Mouse (Mus musculus) ovary, adult 18-20 months (tissue): ENCODE results near the gene Zbtb16.
A peak's percentile ranks its signal among the peaks of the same experiment; 100 is the strongest.

Source experiments
- DNase-seq: peaks from one replicate; pipeline ENCODE4 v3.0.0; 2022; ENCODE audit warnings: low spot score, mixed read lengths

The Zbtb16 gene

DNA sequence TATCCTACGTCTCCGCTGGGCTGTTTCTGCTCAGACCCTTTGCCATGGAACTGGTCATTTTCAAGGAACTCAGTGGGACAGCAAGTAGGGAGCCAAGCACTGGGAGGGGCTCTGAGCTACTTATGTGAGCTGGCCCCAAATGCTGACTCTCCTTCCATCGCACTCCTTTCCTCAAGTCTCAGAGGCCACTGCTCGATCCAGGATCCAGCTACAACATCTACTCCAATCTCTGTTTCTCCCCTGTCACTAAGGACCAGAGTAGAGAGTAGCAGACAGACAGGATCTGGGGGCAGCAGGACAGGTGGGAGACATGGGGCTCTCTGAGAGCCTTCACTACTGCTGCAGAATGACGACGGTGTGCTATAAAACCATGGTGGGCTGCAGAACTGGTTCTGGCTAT is 91.6 kb downstream of the Zbtb16 start:
- no peak for DNase-seq

DNA sequence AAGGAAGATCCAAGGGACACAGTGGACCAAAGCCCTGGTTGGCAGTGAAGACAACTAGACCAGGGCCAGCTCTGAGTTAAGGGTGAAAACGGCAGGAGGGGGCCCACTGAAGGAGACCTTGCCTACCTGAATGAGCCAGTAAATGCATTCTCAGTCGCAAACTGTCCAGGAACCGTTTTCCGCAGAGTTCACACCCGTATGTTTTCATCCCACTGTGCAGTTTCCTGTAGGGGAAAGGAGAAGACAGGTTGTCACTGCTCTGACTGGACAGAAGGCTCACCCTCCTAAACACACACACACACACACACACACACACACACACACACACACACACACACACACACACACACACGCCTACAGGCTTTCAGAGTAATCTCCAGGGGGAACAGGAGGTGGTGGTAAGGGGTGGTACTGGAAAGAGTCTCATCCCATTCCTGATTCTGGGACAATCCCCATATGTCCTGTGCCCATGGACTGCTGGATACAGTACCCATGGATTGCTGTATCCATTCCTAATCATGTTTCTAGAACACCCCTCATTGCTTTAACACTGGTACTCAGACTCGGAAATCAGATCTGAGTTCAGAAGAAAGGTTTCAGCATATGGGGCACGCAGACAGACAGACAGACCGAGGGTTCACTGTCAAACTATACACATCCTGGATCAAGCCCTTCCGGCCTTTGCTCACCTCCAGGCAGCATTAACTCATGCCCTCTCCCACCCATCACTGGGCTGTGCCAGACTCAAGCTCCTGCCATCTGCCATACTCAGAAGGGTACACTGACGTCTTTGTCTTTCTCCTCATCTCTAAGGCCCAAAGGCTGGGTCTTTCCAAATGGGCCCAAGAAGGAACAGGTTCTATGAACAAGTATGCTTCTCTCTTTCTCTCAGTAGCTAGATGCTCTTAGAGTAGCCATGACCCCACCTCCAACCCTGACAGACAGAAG is 92.4 kb downstream of the Zbtb16 start:
- no peak for DNase-seq

DNA sequence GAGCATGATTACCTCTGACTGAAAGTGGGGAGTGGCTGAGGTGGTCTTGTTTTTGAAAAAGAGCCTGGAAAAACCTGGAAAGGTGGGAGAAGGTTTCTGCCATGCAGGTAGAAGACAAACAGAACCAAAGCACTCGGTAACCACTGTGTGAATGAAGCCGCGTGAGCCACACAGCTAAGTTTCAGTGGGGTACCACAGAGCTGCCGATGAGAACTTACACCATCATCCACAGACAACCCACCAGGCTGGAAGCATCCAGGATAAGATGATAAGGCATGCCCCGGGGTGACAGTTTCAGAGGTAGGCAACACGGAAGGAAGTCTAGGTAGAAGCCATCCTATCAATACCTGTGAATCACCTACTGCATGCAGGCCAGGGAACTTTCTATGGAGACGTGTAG is 93.9 kb downstream of the Zbtb16 start:
- no peak for DNase-seq

DNA sequence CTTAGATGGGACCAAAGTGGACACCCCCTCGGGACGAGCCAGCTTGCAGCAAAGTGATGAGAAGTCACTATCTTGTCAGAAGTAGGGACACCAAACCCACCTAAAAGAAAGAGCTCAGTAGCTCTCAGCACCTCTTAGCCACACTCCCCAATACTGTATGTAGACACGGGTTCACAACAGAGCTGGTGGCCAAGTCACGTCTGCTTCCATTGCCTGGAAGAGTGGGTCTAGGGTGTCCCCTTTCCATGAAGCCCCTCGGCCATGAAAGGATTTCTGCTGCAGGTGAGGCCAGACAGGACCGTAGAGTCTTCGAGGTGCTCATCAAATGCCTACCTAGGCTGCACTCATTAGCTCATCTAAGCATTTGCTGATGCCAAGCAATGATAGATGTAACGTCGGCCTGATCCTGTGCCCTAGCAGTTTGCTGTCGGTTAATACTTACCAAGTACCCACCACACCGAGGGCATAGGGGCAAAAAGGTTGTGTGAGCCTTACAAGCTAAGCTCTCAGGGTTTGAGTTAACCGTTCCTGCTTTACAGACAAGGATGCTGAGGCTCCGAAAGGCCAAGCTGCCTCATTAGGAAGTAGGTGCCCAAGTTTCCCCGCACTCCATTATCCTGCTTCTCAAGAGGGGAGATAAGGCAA is 94.5 kb downstream of the Zbtb16 start:
- no peak for DNase-seq

DNA sequence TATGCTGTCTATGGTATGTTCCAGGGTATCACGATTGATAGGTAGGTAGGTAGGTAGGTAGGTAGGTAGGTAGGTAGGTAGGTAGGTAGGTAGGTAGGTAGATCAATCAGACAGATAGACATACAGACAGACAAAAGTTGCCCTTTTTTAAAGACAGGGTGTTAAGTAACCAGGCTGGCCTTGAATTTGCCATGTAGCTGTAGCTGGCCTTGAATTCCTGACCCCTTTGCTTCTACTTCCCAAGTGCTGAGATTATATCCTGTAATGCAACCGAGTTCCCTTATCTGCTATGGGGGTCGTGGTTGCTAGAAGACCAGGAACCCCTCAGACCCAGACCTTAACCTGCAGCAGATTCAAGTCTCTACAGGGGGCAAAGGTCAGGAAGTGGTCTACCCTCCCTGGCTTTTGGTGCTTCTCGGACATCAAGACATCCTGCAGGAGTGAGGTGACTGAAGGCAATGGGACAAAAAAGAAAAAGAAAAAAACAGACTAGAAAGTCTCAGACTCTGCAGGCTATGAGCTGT is 95.2 kb downstream of the Zbtb16 start:
- DNase-seq = no peak

DNA sequence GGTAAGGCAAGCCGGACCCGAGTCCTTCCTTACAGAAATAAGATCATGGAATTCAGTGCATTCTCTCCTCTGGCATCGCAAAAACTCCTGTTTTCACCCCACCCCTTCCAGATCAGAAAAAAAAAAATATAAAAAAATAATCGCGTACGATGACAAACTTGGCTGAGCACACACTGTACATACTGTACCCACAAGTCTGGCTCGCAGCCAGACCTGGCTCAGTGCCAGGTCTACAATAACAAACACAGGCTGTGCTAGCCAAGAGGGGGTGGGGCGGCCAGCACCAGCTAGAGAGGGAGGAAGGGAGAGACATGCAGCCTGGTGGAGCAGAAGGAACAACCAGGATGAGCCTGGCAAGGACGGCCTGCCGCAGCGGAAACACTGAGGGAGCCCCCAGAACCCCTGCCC is 95.9 kb downstream of the Zbtb16 start:
- peak; percentile 95 for DNase-seq

DNA sequence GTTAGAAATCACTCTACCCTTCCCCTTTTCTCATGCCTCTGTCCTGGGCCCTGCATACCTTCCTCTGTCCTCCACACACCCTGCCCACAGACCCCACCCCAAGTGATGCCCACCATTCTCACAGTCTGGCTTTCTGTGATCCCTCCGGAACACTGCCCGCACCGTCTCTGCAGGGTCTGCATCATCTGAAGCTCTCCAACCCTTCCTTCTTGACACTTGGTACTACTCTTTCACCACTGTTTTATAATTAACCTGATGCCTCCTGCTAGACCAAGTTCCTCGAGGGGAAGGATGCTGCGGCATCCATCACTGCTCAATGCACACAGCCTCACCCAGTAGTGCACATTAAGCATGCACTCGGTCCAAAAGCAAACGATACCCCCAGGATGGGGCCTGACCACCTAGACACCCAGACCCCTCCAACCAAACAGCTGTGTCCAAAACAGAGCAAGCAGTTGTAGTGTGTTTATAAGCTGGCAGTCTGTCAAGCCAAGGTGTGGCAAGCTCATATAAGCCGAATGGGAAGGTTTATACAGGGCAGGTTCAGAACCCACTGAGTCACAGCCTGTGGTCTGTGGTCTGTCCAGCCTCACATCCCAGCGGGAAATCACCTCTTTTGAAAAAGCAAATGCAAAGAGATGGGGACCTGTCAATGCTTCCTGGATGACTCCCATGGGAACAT is 97.1 kb downstream of the Zbtb16 start:
- no peak for DNase-seq

DNA sequence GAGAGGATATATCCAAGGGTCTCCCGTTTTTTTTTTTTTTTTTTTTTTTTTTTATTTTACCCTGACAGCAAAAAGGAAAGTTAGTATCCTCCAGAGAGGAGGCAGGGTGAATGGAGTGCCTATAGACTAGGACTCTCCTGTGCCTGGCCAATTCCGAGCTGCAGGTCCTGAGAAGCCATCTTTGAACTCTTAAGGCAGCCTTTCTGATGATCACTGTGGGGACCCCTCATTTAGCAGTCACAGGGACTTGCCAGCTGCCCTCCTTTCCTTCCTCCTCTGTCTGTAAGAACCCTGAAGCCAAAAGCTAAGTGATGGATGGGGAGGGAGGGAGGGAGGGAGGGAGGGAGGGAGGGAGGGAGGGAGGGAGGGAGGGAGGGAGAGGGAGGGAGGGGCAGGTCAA is 98.1 kb downstream of the Zbtb16 start:
- DNase-seq = no peak

DNA sequence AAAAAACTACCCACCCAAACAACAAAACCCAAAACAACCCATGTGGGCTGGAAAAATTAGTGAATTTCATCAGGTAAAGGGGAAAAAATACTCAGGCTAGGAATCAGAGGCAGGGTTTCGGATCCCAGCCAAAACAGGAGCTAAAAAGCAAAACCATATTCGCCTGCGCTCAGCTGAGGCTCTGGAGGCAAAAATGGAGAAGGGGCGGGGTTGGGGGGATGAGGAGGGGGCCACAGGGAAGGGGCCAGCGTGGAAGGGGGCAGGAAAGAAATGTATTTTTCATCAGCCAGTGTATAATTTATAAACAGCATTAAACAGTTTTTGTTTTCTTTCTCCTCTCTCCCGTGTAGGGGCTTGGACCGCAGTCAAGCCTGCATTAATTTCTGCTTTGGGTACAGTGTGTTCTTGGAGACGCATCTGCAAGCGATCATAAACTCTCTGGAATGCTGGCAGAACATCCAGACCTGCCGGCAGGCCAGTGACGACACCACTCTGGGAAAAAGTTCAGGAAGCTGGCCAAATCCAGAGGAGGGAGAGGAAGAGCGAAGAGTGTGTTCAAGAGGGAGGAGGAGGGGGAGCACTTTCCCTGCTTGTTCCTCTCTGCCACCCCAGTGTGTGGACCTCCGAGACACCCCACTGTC is 98.7 kb downstream of the Zbtb16 start:
- DNase-seq = peak; percentile 90

DNA sequence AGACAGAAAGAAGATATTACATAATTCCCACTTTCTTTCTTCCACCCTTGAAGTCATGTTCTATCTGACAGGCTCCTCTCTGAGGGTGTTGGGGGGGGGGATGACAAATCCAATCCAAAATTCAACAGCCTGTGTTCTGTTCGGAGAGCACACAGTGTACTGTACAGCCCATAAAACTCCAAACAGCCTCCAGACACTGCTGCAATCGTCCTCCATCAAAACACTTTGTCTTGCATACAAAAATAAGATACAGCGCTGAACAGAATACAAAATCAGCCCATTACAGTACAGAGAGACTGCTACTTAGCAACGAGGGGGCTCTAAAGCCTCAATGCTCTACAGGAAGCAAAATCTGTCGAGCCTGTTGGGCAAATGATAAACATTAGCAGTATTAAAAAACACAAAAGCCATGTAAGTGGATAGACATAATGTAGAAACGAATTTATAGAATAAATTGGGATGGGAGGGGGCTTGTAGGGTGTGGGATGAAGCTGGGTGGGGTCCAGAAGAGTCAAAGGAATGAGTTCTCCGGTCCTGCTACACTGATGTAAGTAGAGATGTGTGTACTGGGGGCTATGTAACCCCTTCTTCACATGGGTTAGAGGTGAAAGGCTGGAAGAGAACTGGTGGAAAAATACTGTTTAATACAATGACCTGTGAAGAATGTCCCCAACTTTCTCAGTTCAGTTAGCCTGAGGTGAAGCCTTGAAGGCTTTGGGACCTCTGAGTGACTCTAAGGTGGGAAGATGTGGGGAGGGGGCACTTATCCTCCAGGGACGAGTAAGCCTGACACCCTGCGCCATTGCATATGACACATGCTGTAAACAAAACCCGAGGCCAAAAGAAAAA is 99.4 kb downstream of the Zbtb16 start:
- DNase-seq = no peak

DNA sequence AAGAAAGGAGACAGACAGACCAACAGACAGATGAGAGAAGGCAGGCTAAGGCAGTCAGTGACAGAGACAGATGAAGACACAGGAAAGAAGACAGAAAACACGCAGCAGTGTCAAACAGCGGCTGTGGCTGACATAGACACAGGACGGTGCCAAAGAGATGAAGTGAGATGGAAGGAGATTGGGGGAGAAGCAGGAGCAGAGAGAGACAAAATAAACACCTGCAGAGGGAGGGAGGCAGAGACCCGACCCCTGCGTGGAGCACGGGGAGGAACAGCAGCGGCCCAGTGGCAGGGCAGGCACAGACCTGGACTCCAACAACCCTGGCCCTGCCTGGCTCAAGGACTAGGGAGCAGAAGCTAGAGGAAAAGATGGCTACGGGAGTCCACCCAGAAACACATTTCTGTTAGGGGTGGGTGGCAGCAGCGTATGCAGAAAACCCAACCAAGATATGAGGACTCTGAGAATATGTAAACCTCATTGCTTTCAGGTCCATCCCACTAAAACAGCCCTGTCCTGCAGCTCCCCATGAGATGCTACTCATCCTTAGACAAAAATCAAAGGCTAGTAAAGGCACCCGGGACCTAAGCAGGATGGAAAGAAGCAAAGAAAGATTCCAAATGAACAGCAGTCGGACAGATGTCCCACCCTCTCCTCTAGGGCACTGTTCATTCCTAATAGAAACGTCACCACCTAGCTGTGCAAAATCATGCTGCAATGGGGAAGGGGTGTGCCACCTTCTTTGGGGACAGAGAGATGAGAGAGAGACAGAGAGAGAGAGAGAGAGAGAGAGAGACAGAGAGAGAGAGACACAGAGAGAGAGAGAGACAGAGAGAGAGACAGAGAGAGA is 100.3 kb downstream of the Zbtb16 start:
- DNase-seq = no peak

DNA sequence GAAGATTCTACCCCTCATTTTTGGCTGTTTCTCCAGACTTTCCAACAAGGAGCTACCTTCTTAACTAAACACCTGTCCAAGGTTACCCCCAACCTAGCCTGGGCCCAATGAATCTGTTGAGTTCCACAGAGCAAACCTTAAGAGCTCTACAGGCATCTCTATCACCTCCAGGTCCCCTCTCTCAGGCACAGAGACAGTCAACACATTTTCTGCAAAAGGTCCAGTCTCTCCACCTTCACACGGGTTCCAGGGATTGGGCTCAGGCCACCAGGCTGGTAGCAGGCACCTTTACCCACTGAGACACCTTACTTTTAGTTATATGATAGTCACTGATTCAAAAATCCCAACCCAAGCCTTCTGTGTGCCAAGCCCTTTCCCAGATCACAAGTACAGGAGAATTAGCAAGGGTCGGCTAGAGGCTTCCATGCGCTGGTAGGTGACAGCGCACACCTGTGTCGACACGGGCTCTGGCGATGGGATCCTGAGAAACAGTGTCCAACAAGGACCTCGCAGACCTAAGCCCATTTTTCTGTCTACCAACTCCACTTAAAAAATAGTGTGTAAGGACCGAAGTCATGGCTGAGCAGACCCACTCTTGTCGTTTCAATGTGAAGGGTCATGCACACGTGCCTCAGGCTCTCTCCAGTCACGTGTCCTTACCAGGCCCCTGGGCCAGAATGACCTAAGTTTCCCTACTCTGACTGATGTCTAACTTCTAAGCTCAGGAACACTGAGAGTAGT is 101.1 kb downstream of the Zbtb16 start:
- DNase-seq = no peak

DNA sequence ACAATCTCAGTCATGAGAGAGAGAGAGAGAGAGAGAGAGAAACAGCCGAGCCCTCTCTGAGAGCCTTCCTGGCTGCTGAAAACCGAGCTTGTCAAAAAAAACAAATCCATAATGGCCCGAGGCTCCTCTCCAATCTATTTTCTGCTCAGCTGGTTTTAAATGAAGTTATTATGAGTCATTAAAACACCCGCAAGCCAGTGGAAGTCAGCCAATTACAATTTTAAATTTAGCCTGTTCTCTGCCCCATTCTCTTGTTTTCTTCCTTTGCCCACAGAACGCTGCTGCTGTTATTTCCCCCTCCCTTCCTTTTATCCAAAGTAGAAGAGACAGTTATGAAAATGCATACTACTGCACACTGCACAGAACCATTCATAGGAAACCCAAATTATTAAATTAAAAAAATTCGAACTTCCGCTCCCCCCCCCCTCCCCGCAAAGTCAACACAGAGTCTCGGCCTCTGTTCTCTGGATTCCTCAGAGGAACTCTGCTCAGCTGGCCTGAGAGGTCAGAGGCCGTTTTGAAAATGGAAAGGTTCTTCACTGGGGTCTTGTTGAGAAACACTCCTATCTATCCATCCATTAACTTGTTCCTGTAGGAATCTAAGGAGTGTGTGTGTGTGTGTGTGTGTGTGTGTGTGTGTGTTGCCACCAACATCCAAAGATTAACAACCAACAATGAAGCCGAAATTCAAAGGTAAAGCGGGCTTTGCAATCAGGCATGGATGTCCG is 102.0 kb downstream of the Zbtb16 start:
- DNase-seq = peak; percentile 50

DNA sequence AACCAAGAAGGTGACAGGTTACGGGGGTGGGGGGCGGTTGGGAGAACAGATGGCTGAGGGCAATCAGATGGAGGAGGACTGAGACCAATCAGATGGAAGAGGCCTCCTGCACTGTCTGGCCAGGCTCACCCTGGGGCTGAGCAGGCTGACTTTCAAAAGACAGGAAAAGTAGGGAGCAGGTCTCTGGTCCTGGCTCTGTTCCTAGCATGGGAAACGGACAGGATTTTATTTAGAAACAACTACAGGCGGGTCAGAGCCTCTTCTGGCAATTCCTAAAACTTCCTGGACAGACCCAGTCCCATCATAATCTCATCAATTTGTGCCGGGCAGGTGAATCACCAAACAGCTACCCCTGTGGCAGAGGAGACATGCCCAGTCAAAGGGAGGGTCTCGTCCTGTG is 102.9 kb downstream of the Zbtb16 start:
- DNase-seq = no peak

DNA sequence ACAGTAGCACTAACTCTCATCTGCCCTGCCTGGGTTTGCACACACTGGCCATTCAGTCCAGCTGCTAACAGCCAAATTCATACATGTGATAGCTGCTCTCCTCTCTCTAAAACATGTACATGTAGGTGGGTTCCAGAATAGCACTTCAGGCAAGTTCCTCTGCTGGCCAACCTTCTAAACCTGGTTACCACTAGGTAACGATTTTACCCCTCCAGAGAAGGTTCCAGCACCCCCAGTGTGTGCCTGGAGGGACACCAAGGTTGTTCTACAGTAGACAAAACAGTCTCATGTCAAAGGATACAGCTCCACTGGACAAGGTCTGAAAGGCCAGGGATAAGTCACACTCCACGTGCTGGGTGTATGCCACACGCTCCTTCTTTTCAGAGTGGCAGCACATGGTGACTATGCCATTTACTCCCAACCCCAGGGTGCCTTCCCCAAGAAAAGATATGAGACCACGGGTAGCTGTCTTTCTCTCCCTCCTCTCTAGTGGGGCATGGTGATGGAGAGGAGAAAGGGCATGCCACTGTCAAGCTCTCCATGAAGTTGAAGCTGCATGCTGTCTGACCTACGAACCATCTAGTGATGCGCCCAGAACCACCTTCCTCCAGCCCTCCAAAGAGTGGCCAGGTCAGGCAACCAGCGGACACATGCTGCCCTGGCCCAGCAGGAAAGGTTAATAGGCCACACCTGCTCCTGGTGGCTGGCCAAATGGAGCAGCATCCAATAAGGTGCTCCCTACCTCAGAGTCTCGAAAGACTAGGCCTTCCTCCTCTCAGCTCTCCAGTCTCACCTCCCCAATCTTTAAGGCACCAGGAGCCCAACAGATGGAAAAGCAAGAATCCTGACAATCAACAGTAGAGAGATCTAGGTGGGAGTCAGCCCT is 104.1 kb downstream of the Zbtb16 start:
- DNase-seq = no peak

DNA sequence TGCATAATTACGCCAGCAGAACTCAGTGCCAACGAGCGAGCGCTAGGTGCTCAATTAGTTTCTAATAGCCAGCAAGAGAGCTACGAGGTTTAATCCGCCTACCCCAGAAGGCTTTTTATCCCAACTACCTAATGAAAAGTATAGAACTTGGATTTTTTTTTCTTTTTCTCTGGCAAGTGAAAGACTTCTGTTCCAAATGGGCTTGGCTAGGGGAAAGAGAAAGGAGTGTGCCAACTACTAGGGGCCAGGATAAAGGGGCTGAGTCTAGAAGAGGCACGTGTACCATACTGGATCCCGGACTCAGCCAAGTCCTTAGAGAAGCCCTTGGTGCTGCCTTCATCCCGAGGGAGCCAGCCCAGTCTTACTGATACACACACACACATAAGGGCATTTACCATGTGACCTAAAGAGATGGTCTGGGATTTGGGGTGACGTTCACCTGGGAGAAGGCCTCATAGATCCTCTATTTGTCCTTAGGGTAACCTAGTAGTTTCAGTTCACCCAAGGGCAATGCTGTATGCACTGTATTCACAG is 105.5 kb downstream of the Zbtb16 start:
- no peak for DNase-seq

DNA sequence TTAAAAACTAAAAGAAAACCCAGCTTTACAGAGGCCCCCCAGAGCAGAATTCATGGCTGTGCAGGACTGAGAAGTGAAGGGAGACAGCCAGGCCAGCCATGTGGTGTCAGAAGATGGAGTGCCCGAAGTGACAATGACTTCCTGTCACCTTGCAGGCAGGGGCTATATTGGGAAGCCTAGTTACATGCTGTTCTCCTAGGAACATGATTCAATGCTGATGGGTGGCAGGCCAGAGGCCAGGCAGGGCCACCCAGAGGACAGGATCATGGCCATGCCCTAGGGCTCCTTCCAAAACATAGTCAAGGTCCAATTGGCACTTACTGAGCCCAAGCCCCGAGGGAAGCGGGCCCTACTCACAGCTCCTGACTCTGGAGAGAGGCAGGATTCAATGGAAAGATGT is 106.6 kb downstream of the Zbtb16 start:
- no peak for DNase-seq

DNA sequence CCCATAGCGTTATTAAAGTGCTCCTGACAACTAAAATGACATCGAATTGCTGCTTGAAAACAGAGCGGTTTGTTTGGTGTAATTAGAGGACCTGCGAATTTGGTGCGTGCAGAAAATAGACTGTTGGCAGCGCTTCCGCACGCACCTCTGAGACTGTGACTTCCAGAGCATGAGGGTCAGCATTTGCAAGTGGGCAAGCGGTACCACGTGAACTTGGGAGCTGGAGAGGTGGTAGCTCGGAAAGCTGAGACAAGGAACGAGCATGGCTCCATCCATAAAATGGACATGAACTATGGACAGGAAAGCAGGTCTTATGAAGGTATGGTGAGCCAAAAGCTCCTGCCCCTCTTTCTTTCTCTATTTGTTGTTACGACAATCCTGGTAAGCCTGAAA is 107.3 kb downstream of the Zbtb16 start:
- no peak for DNase-seq
